Mouse (Mus musculus): ENCODE results near the gene Armc2. TPM values are rescaled to one million over a fixed set of nuclear protein-coding genes. Genes with fewer than 3 reads are reported as not detected.
"Not testable (repeated sequence)": the region's sequence is repeated elsewhere in the genome, so short reads cannot be mapped to it uniquely, and the experiment has no call there.

Armc2 gene
- polyA plus RNA-seq, 1 experiment from 2014 or later = 0.20 TPM

DNA sequence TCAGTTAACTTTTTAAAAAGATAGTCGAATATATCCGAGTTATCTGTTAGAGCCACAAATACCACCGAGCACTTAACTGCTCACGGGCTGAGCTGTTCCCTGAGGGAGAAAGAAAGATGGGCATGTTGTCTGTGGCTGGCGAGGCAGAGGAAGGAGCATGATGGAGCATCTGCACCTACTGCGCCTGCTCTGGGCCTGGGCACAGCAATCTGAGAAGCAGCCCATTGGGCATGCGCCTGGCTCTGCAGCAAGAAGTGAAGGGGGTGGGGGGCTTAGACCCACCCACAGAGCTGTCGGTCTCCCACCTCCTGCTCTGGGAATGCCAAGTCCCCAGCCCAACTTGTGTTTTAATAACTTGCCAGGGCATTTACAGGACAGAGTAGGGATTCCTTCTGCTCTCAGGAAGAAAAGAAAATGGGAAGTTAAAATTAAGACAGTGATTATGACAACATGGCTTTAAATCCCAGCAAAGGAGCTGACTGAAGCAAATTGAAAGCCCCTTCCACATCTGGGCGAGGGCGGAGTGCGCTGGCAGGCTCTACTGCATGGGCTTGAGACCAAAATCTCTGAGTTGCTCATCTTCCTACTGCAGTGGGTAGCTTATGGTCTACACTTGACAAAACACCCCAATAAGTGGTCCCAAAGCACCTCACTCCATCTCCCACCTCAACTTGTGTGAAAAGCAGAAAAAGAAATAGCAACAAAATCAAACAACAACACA, 50.2 kb downstream of the Armc2 start:
- no peak for ATAC-seq (ENCODE audit: low read depth)
- no peak overlapping the region for H3K4me2 ChIP-seq (ENCODE audit: low read depth, low read length)
- no peak overlapping the region for H3K9ac ChIP-seq (ENCODE audit: low read depth, low read length)
- no peaks in the 10 kb centered on the region for H3K27me3 ChIP-seq (ENCODE audit: control insufficient read depth, insufficient read depth, low read depth, low read length)
- H3K9me3 ChIP-seq (replicated peaks; ENCODE audit: control insufficient read depth, low read length) = no peaks in the 10 kb centered on the region
- H3K4me1 ChIP-seq (ENCODE audit: control insufficient read depth, low read depth, low read length) = no peaks in the 10 kb centered on the region
- 63% methylated on average over 11 of the region's 11 CpGs for WGBS (ENCODE audit: insufficient replicate concordance)
- H3K27ac ChIP-seq (ENCODE audit: low read length) = no peak overlapping the region
- H3K4me3 ChIP-seq (ENCODE audit: low read depth, low read length) = no peak overlapping the region
- no peaks in the 10 kb centered on the region for H3K36me3 ChIP-seq (ENCODE audit: control insufficient read depth, insufficient read depth)

DNA sequence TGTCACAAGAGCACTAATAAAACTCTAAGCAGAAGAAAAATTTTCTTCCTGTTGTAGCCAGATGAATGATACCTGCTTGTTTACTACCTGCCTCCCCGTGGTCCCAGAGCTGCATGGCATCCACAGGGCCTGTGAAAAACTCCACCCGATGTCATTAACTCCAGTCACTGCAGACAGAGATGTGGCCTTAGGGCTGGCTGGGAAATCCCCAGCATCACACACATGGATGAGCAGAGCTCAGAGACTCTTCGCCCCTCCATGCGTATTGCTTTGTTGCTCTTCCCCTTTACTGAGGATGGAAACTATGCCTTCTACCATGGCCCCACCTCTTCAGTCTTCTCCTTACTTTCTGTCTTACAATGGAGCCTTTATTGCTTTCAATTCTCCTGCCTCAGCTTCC, 55.5 kb downstream of the Armc2 start:
- Histone ChIP-seq H3K27ac (ENCODE audit: low read length) (no peak overlapping the region), H3K4me2 (ENCODE audit: low read depth, low read length) (no peak overlapping the region), H3K4me1 (ENCODE audit: control insufficient read depth, low read depth, low read length) (no peaks in the 10 kb centered on the region), H3K36me3 (ENCODE audit: control insufficient read depth, insufficient read depth) (no peaks in the 10 kb centered on the region), H3K4me3 (ENCODE audit: low read depth, low read length) (no peak overlapping the region), H3K9ac (ENCODE audit: low read depth, low read length) (no peak overlapping the region), H3K27me3 (ENCODE audit: control insufficient read depth, insufficient read depth, low read depth, low read length) (no peaks in the 10 kb centered on the region), H3K9me3 (replicated peaks; ENCODE audit: control insufficient read depth, low read length) (no peaks in the 10 kb centered on the region)
- 77% methylated on average over 4 of the region's 4 CpGs for WGBS (ENCODE audit: insufficient replicate concordance)
- no peak for ATAC-seq (ENCODE audit: low read depth)

DNA sequence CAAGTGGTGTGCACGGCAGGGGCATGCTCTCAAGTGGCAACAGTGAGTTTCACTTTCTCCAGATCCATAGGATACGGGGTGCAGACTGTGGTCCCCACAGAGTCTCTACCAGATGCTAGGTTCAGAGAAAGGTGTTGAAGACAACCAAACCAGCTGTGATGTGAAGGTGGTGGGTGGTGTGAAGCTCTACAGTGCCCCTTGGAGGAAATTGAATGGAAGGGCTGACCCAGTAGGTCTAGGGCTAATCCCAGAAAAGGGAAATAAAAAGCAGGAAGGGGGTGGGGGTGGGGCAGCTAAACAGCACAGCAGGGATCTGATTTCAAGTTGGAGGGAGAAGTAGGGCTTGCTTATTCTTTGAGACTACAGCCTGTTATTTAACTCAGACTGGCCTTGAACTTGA, 58.4 kb downstream of the Armc2 start:
- Histone ChIP-seq H3K27me3 (ENCODE audit: control insufficient read depth, insufficient read depth, low read depth, low read length) (no peaks in the 10 kb centered on the region), H3K27ac (ENCODE audit: low read length) (no peak overlapping the region), H3K9me3 (replicated peaks; ENCODE audit: control insufficient read depth, low read length) (no peaks in the 10 kb centered on the region), H3K4me2 (ENCODE audit: low read depth, low read length) (no peak overlapping the region), H3K4me1 (ENCODE audit: control insufficient read depth, low read depth, low read length) (no peaks in the 10 kb centered on the region), H3K36me3 (ENCODE audit: control insufficient read depth, insufficient read depth) (no peaks in the 10 kb centered on the region), H3K4me3 (ENCODE audit: low read depth, low read length) (no peak overlapping the region), H3K9ac (ENCODE audit: low read depth, low read length) (no peak overlapping the region)
- no peak for ATAC-seq (ENCODE audit: low read depth)
- 48% methylated on average over 2 of the region's 2 CpGs for WGBS (ENCODE audit: insufficient replicate concordance)

DNA sequence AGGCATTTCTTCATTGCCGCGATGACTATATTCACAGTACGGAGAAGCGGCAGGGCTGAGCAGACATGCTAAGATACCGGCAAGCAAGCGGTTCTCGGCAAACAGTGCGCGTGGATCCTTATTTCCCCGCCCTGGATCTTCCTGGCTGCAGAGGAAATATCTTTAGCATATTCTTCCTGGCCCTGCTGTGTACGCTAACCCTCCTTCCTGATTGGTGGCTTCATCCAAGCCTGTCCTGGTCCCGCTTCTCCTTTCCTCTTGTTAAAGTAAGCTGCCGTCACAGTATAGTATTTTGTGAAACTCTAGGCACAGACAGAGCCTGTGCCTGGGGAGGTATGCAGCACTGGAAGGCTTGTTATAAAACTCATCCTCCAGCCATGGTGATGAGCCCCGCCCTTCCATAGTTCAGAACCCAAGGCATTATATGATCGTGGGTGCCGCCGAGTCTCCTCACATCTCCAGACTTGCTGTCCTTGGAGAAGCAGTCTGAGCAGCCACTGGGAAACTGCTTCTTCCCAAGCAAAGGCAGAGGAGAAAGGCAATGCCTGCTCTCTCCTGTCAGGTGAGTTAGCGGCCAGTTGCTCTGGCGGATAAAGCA, 59.5 kb downstream of the Armc2 start:
- Histone ChIP-seq H3K36me3 (ENCODE audit: control insufficient read depth, insufficient read depth) (no peaks in the 10 kb centered on the region), H3K27ac (ENCODE audit: low read length) (no peak overlapping the region), H3K4me3 (ENCODE audit: low read depth, low read length) (no peak overlapping the region), H3K4me1 (ENCODE audit: control insufficient read depth, low read depth, low read length) (no peaks in the 10 kb centered on the region), H3K9me3 (replicated peaks; ENCODE audit: control insufficient read depth, low read length) (no peaks in the 10 kb centered on the region), H3K9ac (ENCODE audit: low read depth, low read length) (no peak overlapping the region), H3K4me2 (ENCODE audit: low read depth, low read length) (no peak overlapping the region), H3K27me3 (ENCODE audit: control insufficient read depth, insufficient read depth, low read depth, low read length) (no peaks in the 10 kb centered on the region)
- WGBS (ENCODE audit: insufficient replicate concordance) = 83% methylated on average over 19 of the region's 19 CpGs
- ATAC-seq (ENCODE audit: low read depth) = no peak

DNA sequence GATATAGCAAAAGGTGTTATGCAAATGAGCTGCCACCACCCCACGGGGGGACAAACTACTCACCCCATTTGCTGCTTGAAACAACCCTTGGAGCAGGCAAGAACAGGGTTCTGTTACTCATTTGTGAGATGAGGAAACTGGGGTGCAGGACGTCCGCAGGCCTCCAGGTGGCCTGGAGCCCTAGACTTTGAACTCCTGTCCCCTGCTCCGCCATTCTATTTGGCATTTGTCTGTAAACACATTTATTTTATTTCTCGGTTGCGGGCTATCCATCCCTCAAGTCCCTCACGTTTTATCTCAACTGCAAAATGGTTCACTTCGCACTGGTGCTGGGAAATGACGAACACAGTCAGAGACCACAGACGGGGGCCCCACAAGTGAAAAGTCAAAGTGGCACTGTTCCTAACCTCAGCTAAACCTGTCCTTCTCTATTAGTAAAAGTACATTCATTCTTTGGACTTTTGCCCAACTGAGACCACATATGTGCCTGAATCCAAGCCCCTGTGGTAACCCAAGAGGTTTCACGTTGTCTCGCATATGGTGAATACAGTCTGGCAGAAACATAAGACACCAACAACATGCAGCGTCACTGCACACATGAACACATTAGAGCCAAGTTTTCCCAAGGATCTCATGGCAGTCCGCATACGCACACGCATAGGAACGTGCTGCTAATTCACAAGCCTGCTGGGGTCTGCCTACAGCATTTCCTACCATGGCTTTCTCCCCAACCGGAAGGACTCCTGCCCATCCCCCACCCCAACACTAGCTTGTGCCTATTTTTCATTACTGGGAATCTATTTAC, 60.6 kb downstream of the Armc2 start:
- no peaks in the 10 kb centered on the region for H3K27me3 ChIP-seq (ENCODE audit: control insufficient read depth, insufficient read depth, low read depth, low read length)
- H3K9ac ChIP-seq (ENCODE audit: low read depth, low read length) = no peak overlapping the region
- no peak for ATAC-seq (ENCODE audit: low read depth)
- no peak overlapping the region for H3K4me3 ChIP-seq (ENCODE audit: low read depth, low read length)
- no peak overlapping the region for H3K27ac ChIP-seq (ENCODE audit: low read length)
- H3K4me1 ChIP-seq (ENCODE audit: control insufficient read depth, low read depth, low read length) = no peaks in the 10 kb centered on the region
- WGBS (ENCODE audit: insufficient replicate concordance) = 65% methylated on average over 18 of the region's 18 CpGs
- H3K36me3 ChIP-seq (ENCODE audit: control insufficient read depth, insufficient read depth) = no peaks in the 10 kb centered on the region
- no peaks in the 10 kb centered on the region for H3K9me3 ChIP-seq (replicated peaks; ENCODE audit: control insufficient read depth, low read length)
- no peak overlapping the region for H3K4me2 ChIP-seq (ENCODE audit: low read depth, low read length)

DNA sequence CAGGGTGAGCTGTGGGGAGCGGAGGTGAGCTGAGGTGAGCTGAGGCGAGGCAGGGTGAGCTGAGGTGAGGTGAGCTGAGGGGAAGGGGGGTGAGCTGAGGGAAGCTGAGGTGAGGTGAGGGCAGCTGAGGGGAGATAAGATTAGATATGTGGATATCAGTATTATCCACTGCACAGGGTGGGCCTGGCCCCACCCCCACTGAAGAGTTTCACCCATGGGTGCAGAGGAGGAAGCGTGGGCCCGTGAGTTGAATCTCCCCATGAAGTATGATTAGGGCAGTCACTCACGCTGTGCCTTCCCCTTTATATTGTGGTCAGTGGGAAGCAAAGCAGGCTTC, 64.7 kb downstream of the Armc2 start:
- WGBS (ENCODE audit: insufficient replicate concordance) = 70% methylated on average over 5 of the region's 5 CpGs
- Histone ChIP-seq H3K27ac (ENCODE audit: low read length) (no peak overlapping the region), H3K4me3 (ENCODE audit: low read depth, low read length) (no peak overlapping the region), H3K4me2 (ENCODE audit: low read depth, low read length) (no peak overlapping the region), H3K4me1 (ENCODE audit: control insufficient read depth, low read depth, low read length) (no peaks in the 10 kb centered on the region), H3K9me3 (replicated peaks; ENCODE audit: control insufficient read depth, low read length) (no peaks in the 10 kb centered on the region), H3K27me3 (ENCODE audit: control insufficient read depth, insufficient read depth, low read depth, low read length) (no peaks in the 10 kb centered on the region), H3K9ac (ENCODE audit: low read depth, low read length) (no peak overlapping the region), H3K36me3 (ENCODE audit: control insufficient read depth, insufficient read depth) (no peaks in the 10 kb centered on the region)
- no peak for ATAC-seq (ENCODE audit: low read depth)

DNA sequence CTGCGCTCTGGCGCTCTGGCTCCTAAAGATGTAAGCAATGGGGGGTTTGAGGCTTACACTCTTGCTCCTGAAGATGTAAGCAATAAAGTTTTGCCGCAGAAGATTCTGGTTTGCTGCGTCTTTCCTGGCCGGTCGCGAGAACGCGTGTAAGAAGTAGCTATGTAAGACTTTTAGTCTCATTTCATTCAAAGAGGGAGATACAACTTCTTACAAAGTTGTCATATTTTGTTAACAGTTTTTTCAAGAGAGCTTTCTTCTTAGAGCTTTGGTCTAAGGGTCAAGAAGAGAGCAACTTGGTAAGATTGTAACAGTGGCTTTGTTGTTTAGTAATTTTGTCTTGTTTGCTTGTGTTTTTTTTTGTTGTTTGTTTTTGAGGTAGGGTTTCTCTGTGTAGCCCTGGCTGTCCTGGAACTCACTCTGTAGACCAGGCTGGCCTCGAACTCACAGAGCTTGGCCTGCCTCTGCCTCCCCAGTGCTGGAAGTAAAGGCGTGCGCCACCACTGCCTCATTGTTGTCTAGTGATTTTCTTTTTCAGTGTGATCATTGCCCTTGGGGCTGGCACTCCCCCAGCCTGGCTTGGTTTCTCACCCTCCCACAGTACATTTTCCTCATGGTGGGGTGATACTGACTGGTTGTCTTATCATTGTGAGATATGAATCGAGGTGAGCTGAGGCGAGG, 65.3 kb downstream of the Armc2 start:
- no peaks in the 10 kb centered on the region for H3K9me3 ChIP-seq (replicated peaks; ENCODE audit: control insufficient read depth, low read length)
- H3K27me3 ChIP-seq (ENCODE audit: control insufficient read depth, insufficient read depth, low read depth, low read length) = no peaks in the 10 kb centered on the region
- no peak overlapping the region for H3K4me3 ChIP-seq (ENCODE audit: low read depth, low read length)
- ATAC-seq (ENCODE audit: low read depth) = no peak
- H3K36me3 ChIP-seq (ENCODE audit: control insufficient read depth, insufficient read depth) = no peaks in the 10 kb centered on the region
- no peak overlapping the region for H3K9ac ChIP-seq (ENCODE audit: low read depth, low read length)
- H3K27ac ChIP-seq (ENCODE audit: low read length) = no peak overlapping the region
- H3K4me1 ChIP-seq (ENCODE audit: control insufficient read depth, low read depth, low read length) = no peaks in the 10 kb centered on the region
- 78% methylated on average over 14 of the region's 14 CpGs for WGBS (ENCODE audit: insufficient replicate concordance)
- no peak overlapping the region for H3K4me2 ChIP-seq (ENCODE audit: low read depth, low read length)

DNA sequence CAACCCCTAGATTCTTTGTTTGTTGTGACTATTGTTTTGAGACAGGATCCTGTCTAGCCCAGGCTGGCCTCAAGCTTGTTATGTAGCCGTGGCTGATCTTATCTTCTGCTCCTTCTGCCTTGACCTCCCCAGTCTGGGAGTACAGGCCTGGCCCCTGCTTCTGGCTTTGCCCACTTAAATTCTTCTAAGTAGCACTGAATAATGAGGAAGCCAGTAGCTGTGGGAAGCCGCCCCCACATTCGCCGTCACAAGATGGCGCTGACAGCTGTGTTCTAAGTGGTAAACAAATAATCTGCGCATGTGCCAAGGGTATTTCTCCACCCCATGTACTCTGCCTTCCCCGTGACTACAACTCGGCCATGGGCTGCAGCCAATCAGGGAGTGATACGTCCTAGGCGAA, 65.9 kb downstream of the Armc2 start:
- H3K9me3 ChIP-seq (replicated peaks; ENCODE audit: control insufficient read depth, low read length); H3K4me3 ChIP-seq (ENCODE audit: low read depth, low read length); H3K4me1 ChIP-seq (ENCODE audit: control insufficient read depth, low read depth, low read length); H3K9ac ChIP-seq (ENCODE audit: low read depth, low read length); ATAC-seq (ENCODE audit: low read depth); H3K27ac ChIP-seq (ENCODE audit: low read length); H3K36me3 ChIP-seq (ENCODE audit: control insufficient read depth, insufficient read depth); H3K4me2 ChIP-seq (ENCODE audit: low read depth, low read length); H3K27me3 ChIP-seq (ENCODE audit: control insufficient read depth, insufficient read depth, low read depth, low read length): not testable (repeated sequence)
- 75% methylated on average over 5 of the region's 10 CpGs for WGBS (ENCODE audit: insufficient replicate concordance)

DNA sequence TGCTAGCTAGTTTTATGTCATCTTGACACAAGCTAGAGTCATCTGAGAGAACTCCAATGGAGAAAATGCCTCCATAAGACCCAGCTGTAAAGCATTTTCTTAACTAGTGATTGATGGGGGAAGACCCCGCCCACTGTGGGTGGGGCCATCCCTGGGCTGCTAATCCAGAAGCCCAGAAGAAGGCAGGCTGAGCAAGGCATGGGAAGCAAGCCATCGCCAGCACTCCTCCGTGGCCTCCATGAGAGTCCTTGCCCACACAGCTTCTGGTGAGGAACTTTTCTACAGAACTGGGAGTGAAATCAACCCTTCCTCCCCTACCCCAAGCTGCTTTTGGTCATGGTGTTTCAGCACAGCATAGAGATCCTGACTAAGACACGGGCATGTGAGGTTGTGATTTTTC, 79.2 kb downstream of the Armc2 start:
- WGBS (ENCODE audit: insufficient replicate concordance) = 64% methylated on average over 4 of the region's 4 CpGs

More for the DNA sequence above, 79.2 kb downstream of the Armc2 start:
- peaks cover 3% of the 10 kb centered on the region for H3K4me1 ChIP-seq (ENCODE audit: control insufficient read depth, low read depth, low read length)
- no peak for ATAC-seq (ENCODE audit: low read depth)
- peaks cover 7% of the 10 kb centered on the region for H3K27me3 ChIP-seq (ENCODE audit: control insufficient read depth, insufficient read depth, low read depth, low read length)
- no peak overlapping the region for H3K4me2 ChIP-seq (ENCODE audit: low read depth, low read length)
- no peak overlapping the region for H3K9ac ChIP-seq (ENCODE audit: low read depth, low read length)
- H3K36me3 ChIP-seq (ENCODE audit: control insufficient read depth, insufficient read depth) = no peaks in the 10 kb centered on the region
- H3K9me3 ChIP-seq (replicated peaks; ENCODE audit: control insufficient read depth, low read length) = no peaks in the 10 kb centered on the region
- no peak overlapping the region for H3K27ac ChIP-seq (ENCODE audit: low read length)
- H3K4me3 ChIP-seq (ENCODE audit: low read depth, low read length) = no peak overlapping the region

Data from liver, embryonic 16.5 days (tissue).